Mouse (Mus musculus) frontal cortex, postnatal 36 days (tissue): ENCODE data around the gene Tiprl.

Source experiments
- DNase-seq, 2 experiments: peaks; one replicate each; pipeline ENCODE4 v3.0.0; 2022; ENCODE audit warnings: low spot score in 2 of 2

The Tiprl gene

DNA sequence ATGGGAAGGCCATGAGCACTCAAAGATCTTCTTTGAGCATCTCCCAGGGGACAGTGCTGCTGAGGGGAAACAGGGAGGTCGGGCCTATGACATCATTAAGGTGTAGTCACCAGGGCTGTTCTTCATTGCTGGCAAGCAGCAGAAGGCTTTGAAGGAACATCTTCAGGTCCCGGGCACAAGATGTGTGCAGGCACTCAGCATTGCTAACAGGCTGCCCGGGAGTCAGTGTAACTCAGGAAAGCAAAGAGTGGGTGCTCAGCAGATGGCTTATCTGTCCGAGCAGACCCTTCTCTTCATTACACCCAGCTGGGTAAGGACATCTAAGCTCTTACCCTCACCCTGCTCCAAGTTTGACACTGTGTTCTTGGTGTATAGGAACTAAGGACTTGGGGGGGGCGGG, 57.5 kb downstream of the Tiprl start:
- DNase-seq: no peak

DNA sequence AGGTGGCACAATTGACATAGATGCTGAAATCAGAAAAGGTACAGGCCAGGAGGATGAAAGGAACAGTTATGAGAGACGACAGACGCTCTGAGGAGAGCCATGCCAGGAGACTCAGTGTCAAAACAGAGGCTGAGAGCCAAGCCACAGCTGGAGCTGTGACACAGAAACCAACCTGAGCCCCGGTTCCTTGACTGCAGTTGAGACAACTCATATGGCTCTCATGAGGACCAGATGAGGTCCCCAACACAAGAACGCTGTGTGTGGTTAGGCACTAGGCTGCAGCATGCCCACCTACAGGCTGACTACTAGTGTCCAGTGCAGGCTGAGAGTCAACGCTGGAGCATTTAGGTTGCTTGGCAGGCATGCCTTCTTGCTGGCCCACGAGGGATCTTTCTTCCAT, 58.7 kb downstream of the Tiprl start:
- DNase-seq: no peak

DNA sequence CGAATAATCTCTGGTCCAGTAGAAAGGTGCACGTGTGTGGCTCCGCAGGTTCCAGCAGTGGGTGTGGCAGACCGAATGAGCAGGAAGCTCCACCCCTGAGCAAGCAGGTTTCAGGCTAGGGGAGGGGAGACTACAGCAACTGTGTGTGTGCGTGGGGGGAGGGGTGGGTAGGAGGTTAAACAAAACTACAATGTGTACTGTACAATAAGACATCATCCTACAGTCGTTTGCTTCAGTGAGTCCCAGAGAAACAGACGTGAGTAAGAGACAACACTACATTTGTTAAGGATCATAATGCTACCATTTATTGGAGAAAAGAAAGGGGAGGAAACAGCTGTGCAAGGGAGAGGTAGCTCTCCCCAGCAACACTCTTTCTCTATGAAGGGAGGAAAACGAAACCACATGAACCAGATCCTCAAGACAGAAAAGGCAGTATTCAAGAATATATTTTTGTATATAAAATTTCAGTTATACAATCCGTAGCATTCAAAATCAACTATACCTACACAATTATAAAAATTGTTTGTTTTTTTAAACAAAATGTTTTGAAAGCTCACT, 62.7 kb downstream of the Tiprl start:
- DNase-seq: no peak

DNA sequence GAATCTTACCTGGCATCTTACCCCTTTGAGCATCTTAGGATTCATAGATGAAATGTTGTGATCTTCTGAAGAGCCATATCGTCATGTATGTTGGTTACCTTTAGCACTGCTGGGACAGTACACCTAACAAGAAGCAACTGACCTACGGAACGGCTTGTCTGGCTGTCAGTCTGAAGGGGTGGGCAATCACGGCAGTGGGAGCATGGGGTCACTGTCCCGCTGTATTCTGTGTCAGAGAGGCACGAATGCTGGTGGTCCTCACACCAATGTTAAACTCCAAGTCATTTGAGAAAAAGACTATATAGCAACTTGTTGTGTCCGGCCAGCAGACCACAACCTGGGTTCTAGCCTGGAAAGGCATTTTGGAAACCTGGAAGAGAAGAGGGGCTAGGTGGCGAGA, 65.5 kb downstream of the Tiprl start:
- no peak for DNase-seq

DNA sequence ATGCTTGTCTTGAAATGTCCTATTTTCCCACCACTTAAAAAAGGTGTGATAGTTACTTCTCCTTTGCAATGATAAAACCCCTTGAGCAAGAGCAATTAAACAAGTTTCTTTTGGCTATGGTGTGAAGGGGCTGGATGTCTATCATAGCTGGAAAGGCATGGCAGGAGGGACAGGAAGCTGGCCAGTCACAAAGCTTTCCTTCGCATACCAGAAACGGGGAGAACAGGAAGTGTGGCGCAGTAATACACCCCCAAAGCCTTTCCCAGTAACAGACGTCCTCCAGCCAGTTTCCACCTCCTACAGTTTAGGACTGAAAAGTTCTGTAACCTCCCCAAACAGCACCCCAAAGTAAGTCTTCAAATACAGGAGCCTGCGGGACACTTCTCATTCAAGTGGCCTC, 66.6 kb downstream of the Tiprl start:
- DNase-seq: no peak

DNA sequence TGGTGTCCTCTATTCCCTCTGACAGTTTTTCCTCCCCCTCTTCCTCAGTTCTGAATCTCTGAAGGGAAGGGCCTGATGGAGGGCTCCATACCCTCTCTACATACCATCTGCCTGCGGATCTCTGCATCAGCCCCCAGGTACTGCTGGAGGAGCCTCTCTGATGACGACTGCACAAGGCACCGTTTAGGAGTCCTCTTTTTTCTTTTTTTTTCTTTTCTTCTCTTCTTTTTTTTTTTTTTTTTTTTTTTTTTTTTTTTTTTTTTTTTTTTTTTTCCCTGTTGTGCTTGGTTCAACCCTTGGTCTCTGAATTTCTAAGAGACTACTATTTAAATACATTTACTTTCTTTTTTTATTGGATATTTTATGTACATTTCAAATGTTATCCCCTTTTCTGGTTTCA, 67.3 kb downstream of the Tiprl start:
- no peak for DNase-seq

DNA sequence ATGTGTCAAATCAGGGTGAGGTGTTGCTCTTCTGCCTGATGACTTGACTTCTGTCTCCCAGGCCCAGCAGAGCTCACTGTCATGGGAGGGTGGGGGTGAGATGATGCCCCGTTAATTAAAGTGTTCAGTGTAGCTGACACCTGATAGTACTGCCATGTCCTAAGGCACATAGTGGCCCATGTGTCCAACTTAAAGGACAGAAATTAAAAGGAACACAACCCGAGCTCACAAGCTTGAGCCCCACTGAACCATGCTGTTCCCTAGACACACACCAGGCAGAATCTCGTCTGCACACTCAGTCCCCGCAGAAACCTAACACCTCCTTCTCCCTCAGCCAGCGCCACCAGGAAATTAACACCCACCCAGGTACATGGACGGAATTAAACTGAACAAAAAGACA, 71.9 kb downstream of the Tiprl start:
- DNase-seq: no peak
